Mouse (Mus musculus) urinary bladder, postnatal 4 days (tissue): ENCODE data around the gene Rbm8a.

Experiments used
- DNase-seq, 2 experiments: peaks; one replicate each; pipeline ENCODE4 v3.0.0; 2021 to 2022; ENCODE audit warnings: low spot score in 2 of 2

Rbm8a gene

GRCm38 (mm10) chr3:96629729-96630600, at the start of gene Rbm8a:
Rbm8a (plus strand) TSS chr3:96629933.
- peak; percentile 93 to 94 for DNase-seq

- DNase-seq = no peak
These were observed 48.6 kb upstream of the Rbm8a start for GRCm38 (mm10) chr3:96581141-96581540.

DNA sequence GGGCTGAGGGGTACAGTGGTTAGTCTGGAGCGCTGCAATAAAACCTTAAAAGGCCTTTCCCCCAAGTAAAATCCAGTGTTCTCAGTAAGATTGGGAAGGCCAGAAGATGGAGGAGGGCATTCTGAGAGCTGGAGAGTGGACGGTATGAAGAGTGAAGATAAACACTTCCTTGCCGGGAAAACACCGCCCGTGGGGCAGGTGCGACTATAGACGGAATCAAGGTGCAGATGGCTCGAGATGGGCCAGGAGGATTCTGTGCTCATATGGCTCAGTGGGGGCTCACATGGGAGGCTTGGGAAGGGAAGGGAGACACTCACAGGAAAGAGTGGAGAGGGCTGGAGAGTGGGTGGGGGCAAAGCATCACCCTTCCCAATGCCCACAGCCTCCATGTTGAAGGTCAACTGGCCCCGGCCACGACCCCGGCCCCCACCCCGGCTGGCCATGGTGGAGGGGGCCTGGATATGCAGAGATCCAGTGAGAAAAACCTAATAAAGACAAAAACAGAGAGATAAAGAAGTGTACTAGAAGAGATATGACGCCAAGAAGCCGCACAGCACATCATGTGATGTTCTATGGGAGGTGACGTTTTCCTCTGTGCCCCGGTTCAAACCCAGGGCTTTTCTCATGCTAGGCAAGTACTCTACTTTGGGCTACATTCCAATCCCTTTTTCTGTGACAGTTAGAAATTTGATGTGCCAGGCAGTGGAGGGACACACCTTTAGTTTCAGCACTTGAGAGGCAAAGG, 47.8 kb upstream of the Rbm8a start:
- no peak for DNase-seq

DNA sequence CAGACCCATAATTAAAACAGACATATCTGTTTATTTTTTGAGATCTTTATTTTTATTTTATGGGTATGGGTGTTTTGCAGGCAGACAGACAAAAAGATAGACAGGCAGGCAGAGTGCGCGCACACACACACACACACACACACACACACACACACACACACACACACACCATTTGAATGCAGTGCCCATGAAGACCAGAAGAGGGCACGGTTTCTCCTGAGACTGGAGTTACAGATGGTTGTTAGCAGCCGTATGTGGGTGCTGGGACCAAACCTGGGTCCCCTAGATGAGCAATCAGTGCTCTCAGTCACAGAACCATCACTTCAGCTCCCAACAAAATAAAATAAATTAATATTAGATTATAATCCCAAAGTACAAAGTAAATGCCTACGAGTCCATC, 46.3 kb upstream of the Rbm8a start:
- DNase-seq = no peak

DNA sequence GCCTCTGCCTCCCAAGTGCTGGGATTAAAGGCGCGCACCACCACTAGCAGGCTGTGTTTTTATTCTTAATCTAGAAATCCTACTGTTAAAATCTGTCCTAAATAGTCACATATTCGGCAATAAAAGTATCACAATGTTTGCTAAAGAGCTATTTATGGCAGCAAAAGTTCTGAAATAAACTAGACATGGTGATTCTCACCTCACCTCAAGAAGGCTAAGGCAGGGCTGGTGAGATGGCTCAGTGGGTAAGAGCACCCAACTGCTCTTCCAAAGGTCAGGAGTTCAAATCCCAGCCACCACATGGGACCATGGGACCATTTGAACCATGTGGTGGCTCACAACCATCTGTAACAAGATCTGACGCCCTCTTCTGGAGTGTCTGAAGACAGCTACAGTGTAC, 39.1 kb upstream of the Rbm8a start:
- DNase-seq = no peak

- DNase-seq = no peak
These were observed 36.4 kb upstream of the Rbm8a start for GRCm38 (mm10) chr3:96593374-96593773.

DNA sequence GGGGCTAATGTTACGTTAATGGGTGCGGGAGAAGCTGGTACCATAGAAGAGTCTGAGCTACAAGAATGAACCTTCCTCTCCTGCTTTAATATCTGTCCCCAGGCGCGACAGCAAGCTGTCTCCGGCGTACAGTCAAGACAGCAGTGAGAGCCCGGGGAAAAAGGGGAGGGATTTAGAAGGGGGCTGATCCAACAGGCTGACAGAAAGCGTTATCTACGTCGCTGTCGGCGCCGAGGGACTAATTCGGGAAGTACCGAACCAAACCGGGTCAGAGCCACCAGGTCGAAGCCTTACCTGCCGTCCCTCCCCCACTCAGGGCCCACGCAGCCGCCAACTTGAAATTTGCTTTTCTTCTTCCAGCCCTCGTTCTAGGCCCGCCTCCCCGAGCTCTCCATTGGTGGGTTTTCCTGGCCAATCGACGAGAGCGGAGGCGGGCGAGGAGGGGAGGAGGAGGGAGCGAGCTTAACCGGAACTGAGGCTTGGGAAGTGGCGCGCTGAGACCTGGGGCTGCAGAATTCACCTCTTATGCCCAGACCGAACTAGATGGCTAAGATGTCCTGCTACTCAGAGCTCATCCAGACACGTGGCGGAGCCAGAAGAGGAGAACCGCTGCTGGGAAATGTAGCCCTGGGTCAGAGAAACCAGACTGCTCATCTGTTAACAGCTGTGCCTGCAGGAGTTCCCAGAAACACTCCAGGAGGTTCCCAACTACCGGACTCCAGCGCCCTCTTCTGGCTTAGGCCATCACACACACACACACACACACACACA, 35.8 kb upstream of the Rbm8a start, which contains the start of gene Polr3gl:
TSS of gene Polr3gl (minus strand) at position 392 of the 771 bp plus-strand sequence.
- DNase-seq = peak; percentile 89 to 94

DNA sequence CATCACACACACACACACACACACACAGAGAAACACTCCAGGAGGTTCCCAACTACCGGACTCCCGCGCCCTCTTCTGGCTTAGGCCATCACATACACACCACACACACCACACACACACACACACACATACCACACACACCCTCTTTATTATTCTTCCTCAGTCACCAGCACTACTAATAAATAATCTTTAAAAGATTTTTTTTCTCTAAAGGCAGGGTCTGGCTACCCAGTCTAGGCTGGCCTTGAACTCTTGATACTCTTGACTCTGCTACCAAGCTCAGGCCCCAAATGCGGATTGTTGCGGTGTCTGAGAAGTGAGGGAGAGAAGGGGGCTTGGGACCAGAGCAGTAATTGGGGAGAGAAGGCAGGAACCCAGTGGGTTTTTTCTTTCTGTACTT, 34.9 kb upstream of the Rbm8a start:
- no peak for DNase-seq

GRCm38 (mm10) chr3:96595661-96596060, 34.1 kb upstream of the Rbm8a start:
- DNase-seq = no peak

- DNase-seq = no peak
These were observed 33.5 kb upstream of the Rbm8a start, which contains the start of gene Ankrd34a for GRCm38 (mm10) chr3:96596228-96596707. Ankrd34a (plus strand) TSS chr3:96596636.

- DNase-seq = no peak
These were observed 32.9 kb upstream of the Rbm8a start for GRCm38 (mm10) chr3:96596855-96597254.

DNA sequence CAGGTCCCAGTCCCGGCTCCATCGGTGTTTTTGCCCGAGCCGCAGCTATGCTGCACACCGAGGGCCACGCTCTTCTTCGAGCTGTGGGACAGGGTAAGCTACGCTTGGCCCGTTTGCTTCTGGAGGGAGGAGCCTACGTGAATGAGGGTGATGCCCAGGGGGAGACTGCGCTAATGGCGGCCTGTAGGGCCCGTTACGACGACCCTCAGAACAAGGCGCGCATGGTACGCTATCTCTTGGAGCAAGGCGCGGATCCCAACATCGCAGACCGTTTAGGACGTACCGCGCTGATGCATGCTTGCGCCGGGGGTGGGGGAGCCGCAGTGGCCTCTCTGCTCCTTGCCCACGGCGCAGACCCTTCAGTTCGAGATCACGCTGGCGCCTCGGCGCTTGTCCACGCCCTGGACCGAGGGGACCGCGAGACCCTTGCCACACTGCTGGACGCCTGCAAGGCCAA, 32.3 kb upstream of the Rbm8a start:
- DNase-seq = no peak

GRCm38 (mm10) chr3:96598156-96599068, 31.3 kb upstream of the Rbm8a start:
- DNase-seq = peak in 1 of 2 experiments; percentile 70

DNA sequence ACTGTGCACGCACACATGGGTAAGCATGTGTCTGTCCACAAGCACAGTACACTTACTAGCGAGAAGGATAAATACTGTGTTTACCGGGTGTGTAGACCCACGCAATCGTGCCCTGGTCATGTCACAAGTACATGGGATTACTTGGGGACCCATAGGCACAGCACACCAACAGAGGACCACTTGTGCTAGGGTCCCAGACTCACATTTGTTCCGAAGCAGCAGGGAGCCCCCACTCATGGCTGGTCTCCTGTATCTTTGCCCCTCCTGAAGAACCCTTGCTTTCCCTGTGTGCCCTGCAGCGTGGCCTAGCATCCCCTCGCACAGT, 30.7 kb upstream of the Rbm8a start:
- DNase-seq = no peak

- DNase-seq = no peak
These were observed 30.3 kb upstream of the Rbm8a start for GRCm38 (mm10) chr3:96599411-96599810.

DNA sequence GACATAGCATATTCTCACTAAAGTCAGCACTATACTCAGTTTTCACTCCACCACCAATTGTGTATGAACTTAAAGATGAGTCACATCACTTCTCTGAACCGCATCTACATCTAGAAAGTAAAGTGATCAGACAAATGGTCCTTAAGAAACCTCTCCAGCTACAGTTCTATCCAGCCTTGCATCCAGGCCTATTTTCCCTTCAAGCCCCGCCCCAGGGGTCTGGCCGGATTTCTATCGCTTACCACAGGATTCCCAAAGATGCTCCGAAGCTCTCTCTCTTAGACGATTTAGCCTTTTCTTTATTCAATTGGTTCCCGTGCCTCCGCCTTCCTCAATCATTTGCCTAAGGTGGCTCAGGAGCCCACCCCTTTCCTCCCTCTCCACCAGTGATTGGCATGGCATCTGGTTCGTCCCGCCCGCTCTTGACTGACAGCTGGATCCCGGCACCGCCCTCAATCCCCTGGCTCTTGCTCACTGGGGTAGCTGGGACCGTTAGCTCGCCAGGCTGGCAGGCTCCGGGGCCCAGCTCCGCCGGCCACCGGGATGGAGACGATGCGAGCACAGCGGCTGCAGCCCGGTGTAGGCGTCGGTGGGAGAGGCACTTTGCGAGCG, 29.0 kb upstream of the Rbm8a start, which contains the start of gene Lix1l:
TSS of gene Lix1l (plus strand) at position 511 of the 612 bp plus-strand sequence.
- DNase-seq = peak; percentile 91 to 92

DNA sequence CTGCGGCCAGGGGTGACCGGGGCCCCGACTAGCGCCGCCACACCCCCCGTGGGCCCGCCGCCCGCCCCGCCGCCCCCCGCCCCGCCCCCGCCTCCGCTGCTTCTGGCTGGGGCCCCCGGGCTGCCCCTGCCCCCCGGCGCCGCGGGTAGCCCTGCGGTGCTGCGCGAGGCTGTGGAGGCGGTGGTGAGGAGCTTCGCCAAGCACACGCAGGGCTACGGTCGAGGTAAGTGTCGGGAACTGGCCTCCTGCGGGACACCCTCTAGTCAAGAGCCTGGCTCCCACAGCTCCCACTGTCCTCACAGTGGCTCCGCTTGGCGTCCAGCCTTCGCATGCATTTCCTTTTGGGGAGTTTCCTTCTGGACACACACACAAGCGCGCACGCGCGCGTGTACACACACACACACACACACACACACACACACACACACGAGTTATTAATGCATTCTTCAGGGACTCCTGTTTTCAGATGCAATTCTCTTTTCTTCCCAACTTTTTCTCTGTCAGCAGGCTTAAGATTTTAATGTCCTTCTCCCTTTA, 28.4 kb upstream of the Rbm8a start:
- DNase-seq = peak; percentile 74 to 75

DNA sequence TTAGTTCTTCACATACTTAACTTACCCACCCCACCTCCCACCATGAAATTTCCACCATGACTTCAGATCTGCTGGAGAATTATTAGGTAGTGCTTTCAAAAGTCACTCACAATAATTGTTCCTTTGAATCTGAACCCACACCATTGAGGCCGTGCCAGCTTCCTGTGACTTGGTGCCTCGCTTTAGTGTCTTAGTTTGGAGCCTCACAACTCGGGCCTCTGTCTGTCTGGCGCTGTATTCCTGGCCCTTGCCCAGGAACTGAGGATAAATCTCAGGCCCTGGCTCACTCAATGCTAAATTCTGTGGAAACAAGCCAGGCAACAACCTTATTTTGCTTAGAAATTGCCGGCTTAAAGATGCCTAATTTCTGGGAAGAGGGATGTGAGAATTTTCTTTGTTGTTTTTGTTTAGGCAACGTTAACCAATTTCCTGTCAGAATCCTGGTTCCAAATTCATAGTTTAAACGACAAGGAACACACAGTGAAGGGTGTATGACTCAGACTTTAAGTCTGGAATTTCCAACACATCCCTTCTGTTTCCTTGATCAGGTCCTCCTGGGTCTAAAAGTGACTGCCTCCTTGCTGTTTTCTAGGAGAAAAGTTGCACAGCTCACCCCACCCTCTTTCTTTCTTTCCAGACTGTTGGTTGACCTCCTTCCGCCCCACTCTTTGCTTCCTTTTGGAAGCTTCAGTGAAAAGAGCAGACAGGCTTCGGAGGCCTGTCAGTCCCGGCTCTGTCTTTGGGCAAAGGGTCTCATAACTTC, 27.6 kb upstream of the Rbm8a start:
- DNase-seq = peak in 1 of 2 experiments; percentile 48

DNA sequence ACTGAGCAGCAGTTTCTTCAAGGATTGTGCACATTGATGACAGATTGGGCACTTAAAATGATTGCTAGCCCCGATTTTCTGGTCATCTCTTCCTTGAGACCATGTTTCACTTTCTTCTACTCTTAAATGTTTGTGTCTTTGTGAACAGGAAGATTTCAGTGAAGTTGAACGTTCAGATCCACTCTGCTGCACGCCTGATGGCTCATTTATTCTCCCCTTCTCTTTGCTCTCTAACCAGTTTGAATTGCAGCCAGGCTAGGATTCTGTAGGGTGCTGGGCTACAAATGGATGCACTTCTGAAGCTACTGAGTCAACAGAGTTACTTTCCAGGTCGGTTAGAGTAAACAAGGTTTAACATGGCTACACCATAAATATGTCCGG, 27.0 kb upstream of the Rbm8a start:
- DNase-seq = no peak
